Mouse (Mus musculus) right cerebral cortex, postnatal 36 days (tissue): ENCODE measurements around the gene Vmn1r107.
"Not testable (repeated sequence)": the region's sequence is repeated elsewhere in the genome, so short reads cannot be mapped to it uniquely, and the experiment has no call there.

ENCODE experiments used
- DNase-seq, 2 experiments: peaks; one replicate each; pipeline ENCODE4 v3.0.0; 2022; ENCODE audit warnings: low spot score in 2 of 2, mixed read lengths in 1 of 2

Gene Vmn1r107

GRCm38 (mm10) chr7:20668618-20669017 lies at the start of gene Vmn1r107:
Gene Vmn1r107 (plus strand): TSS chr7:20668918.
- not testable (repeated sequence) for DNase-seq

GRCm38 (mm10) chr7:20703116-20703515 lies 34.4 kb downstream of the Vmn1r107 start, which contains the start of gene Vmn1r111:
Gene Vmn1r111 (minus strand): TSS chr7:20703216.
- not testable (repeated sequence) for DNase-seq
